Comparison of ENCODE assay signal across 8 mouse cellular contexts in genomic region chr11:90019161-90019560, GRCm38 (mm10). TPM values are rescaled to one million over a fixed set of nuclear protein-coding genes. Genes with fewer than 3 reads are reported as not detected.
DNase-seq lines count a peak whose midpoint lies in the region; ATAC-seq and TF ChIP-seq lines count a peak whose summit lies in the region.

No protein-coding gene starts in this region.

- H3K4me1 ChIP-seq in heart, postnatal 0 days (ENCODE audit: control insufficient read depth, insufficient read depth): no peaks in the 10 kb centered on the region
- no peaks in the 10 kb centered on the region; the same call in 1 of the 2 replicates for H3K4me1 ChIP-seq in lung, adult 2 months (ENCODE audit: control insufficient read depth, insufficient read depth, low read length)

- no peak overlapping the region for H3K27ac ChIP-seq in heart, postnatal 0 days (ENCODE audit: low read depth)

- peak; percentile 87 for TF ChIP-seq CTCF in heart, postnatal 0 days (IDR thresholded peaks at IDR 0.05; ENCODE audit: low read depth)
- TF ChIP-seq CTCF in brain, embryonic 14.5 days (IDR thresholded peaks at IDR 0.05; ENCODE audit: borderline replicate concordance, extremely low read depth, insufficient read depth, insufficient read length): peak; percentile 62; the same call in 1 of the 2 replicates
- peak; percentile 11; the same call in 1 of the 2 replicates for TF ChIP-seq CTCF in lung, adult 2 months (IDR thresholded peaks at IDR 0.05; ENCODE audit: insufficient read depth, low read length)

- no peaks in the 10 kb centered on the region for H3K36me3 ChIP-seq in heart, postnatal 0 days (replicated peaks; ENCODE audit: control insufficient read depth, insufficient read depth, low read length)

- intact Hi-C loops in heart, postnatal 25 days (cut with DNase I): loop anchor here (1.0 kb wide), 1 partner anchor 30 kb away; no protein-coding TSS in a partner anchor

- H3K27me3 ChIP-seq in heart, postnatal 0 days (ENCODE audit: control insufficient read depth, insufficient read depth, low read length): no peaks in the 10 kb centered on the region

- WGBS in heart, postnatal 0 days: 15% methylated on average over 7 of the region's 7 CpGs
- WGBS in lung, adult 2 months: 12% methylated on average over 7 of the region's 7 CpGs

- no peaks in the 10 kb centered on the region for H3K9me3 ChIP-seq in heart, postnatal 0 days (replicated peaks; ENCODE audit: control insufficient read depth, low read length)

- DNase-seq in heart, postnatal 0 days (ENCODE audit: low spot score): peak; percentile 45
- no peak for DNase-seq in heart, postnatal 25 days (ENCODE audit: low spot score)
- DNase-seq in testis, postnatal 10 days (ENCODE audit: low spot score): peak; percentile 65
- no peak for DNase-seq in testis, postnatal 14 days (ENCODE audit: low spot score)
- DNase-seq in brain, embryonic 14.5 days (ENCODE audit: low read depth): peak; percentile 73
- DNase-seq in lung, adult 2 months: no peak
- DNase-seq in Muller cell, postnatal 12 days (ENCODE audit: inconsistent ontology term): no peak
- no peak for DNase-seq in spleen, postnatal 4 days (ENCODE audit: low spot score in 2 of 2)

- no peak overlapping the region for H3K4me2 ChIP-seq in heart, postnatal 0 days (ENCODE audit: low read depth, low read length)

- no peak overlapping the region for H3K9ac ChIP-seq in heart, postnatal 0 days (replicated peaks; ENCODE audit: low read depth, low read length)

- H3K4me3 ChIP-seq in heart, postnatal 0 days (ENCODE audit: low read depth, low read length): no peak overlapping the region
- H3K4me3 ChIP-seq in lung, adult 2 months (replicated peaks; ENCODE audit: extremely low read depth, low read depth, low read length): no peak overlapping the region

- no peak for ATAC-seq in heart, postnatal 0 days (ENCODE audit: insufficient read depth, low read depth)

- TF ChIP-seq EP300 in heart, postnatal 0 days (IDR thresholded peaks at IDR 0.05; ENCODE audit: low read depth): no peak

- TF ChIP-seq POLR2A in brain, embryonic 14.5 days (IDR thresholded peaks at IDR 0.05; ENCODE audit: borderline replicate concordance, extremely low read depth, insufficient read depth, insufficient read length, poor library complexity, severe bottlenecking): no peak
- no peak for TF ChIP-seq POLR2A in lung, adult 2 months (IDR thresholded peaks at IDR 0.05; ENCODE audit: borderline replicate concordance, extremely low read depth, low read depth, low read length)

RNA-seq across cellular contexts. Expression of gene Tmem100, which starts 11.0 kb away (rescaled TPM):
- 12.6 and 14.6 TPM in 2 replicates for total RNA-seq in heart, postnatal 0 days (2014; rRNA removed; ENCODE audit: low replicate concordance)
- polyA plus RNA-seq in heart, postnatal 0 days (2015; fragmentation: Nextera tagmentation; extraction: Ambion mirVana): 16.1 and 18.3 TPM in 2 replicates
- 10 to 100 TPM; 16.9 to 23.8 TPM for total RNA-seq in heart, postnatal 25 days (2021)
- polyA plus RNA-seq in brain, embryonic 14.5 days (2012; rRNA removed): 4.7 and 6.5 TPM in 2 replicates
- polyA plus RNA-seq in lung, adult 2 months (2012; rRNA removed): 169 and 219 TPM in 2 replicates

RNA-seq across cellular contexts. Expression of gene Pctp, which starts 16.5 kb away (rescaled TPM):
- total RNA-seq in heart, postnatal 0 days (2014; rRNA removed; ENCODE audit: low replicate concordance): 5.1 and 5.6 TPM in 2 replicates
- 5.7 and 6.5 TPM in 2 replicates for polyA plus RNA-seq in heart, postnatal 0 days (2015; fragmentation: Nextera tagmentation; extraction: Ambion mirVana)
- total RNA-seq in heart, postnatal 25 days (2021): 1 to 10 TPM; 4.0 TPM
- polyA plus RNA-seq in brain, embryonic 14.5 days (2012; rRNA removed): 0.85 and 1.1 TPM in 2 replicates
- 3.0 and 3.1 TPM in 2 replicates for polyA plus RNA-seq in lung, adult 2 months (2012; rRNA removed)

Comparison
In these comparisons a context has a peak if more than half of its experiments do, and no peak if none do; other contexts are left out.
1. DNase-seq: peak in heart, postnatal 0 days (single experiment), testis, postnatal 10 days (single experiment) and brain, embryonic 14.5 days (single experiment); none in heart, postnatal 25 days (single experiment), testis, postnatal 14 days (single experiment), lung, adult 2 months (single experiment), Muller cell, postnatal 12 days (single experiment) and spleen, postnatal 4 days (0 of 2).
2. CTCF ChIP-seq: peak in every context shown above with its lines; median percentile 87 in heart, postnatal 0 days; 62 in brain, embryonic 14.5 days; 11 in lung, adult 2 months.